Mouse (Mus musculus): ENCODE results near the gene Ly6g6c.

- TF ChIP-seq POLR2A (IDR thresholded peaks at IDR 0.05; ENCODE audit: borderline replicate concordance, insufficient read depth, low read length) (no peak), CTCF (IDR thresholded peaks at IDR 0.05; ENCODE audit: borderline replicate concordance, insufficient read depth, low read depth, low read length) (no peak)
These were observed 29.5 kb downstream of the Ly6g6c start for GRCm38 (mm10) chr17:35094475-35095365.
